Mouse (Mus musculus): ENCODE data around the gene Bicc1. TPM values are rescaled to one million over a fixed set of nuclear protein-coding genes. Genes with fewer than 3 reads are reported as not detected.

Gene Bicc1
- total RNA-seq, 2 experiments from 2014 or later: 29.2 to 34.9 TPM

Other genes with a start within 250 kb of the Bicc1 start
- 10 to 100 TPM; 48.1 to 53.0 TPM for gene Tfam, start 78.6 kb upstream of the Bicc1 start, total RNA-seq (2021)
- 100 to 1,000 TPM; 141 to 158 TPM for gene Ube2d1, start 125.6 kb upstream of the Bicc1 start, total RNA-seq (2021)
- 10 to 100 TPM; 78.0 to 93.6 TPM for gene Cisd1, start 185.3 kb upstream of the Bicc1 start, total RNA-seq (2021)
- 10 to 100 TPM; 10.3 to 12.2 TPM for gene Ipmk, start 188.1 kb upstream of the Bicc1 start, total RNA-seq (2021)